Mouse (Mus musculus): ENCODE measurements at regions not wholly inside any gene's neighbourhood (a gene's known extent, or its start where the extent isn't known, plus 50 kb on each side); places are given as distances from the start of the nearest gene placed in this dataset.
A peak's percentile ranks its signal among the peaks of the same experiment; 100 is the strongest.

DNA sequence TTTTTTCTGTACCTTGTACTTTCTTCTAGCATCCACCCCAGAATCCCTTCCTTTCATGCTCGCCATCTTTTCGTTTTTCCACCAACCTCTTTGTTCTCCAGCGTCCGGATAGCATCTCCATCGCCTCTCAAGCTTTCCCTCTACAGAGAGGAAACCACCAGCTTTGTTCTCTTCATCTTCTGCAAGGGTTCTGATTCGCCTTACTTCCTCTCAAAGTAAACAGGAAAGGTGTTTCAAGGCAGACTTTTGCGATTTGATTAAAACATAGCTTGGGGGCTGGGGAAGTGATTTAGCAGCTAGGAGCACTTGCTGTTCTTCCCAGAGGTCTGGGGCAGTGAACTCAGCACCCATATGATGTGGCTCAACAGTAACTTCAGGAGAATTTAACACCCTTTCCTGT lies 71.4 kb downstream of the Emp1 start:
- DNase-seq = no peak

DNA sequence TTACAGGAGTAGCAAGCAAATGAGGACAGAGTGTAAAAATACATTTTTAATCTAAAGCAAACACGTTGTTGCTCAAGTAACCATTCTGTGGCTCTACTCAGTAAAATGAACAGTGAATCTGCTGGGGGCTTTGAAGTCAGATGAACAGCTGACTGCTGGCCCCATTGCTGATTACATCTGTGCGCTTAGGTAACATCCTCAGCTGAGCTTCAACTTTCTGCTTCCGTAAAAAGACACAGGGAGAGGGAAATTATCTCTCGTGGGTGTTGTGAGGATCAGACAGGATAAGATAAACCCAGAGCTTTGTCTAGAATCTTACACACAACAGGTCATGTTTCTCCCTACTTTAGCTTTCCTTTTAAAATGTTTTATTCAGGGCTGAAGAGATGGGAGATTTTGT lies 74.0 kb downstream of the Emp1 start:
- DNase-seq = no peak

DNA sequence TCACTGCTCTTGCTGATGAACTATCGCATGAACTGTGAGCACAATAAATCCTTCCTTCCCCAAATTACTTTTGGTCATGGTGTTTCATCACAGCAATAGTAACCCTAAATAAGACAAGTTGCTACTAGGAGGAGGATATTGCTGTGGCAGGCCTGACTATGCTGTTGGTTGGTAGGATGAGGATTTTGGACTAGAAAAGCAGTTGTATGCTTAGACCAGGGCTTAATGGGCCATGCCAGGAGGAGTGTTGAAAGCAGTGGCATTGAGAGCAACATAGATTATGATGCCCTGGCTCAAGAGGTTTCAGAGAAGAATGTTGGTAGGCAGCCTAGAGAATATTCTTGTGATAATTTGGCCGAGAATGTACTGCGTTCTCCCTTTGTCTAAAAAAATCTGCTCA lies 75.9 kb downstream of the Emp1 start:
- DNase-seq = no peak

DNA sequence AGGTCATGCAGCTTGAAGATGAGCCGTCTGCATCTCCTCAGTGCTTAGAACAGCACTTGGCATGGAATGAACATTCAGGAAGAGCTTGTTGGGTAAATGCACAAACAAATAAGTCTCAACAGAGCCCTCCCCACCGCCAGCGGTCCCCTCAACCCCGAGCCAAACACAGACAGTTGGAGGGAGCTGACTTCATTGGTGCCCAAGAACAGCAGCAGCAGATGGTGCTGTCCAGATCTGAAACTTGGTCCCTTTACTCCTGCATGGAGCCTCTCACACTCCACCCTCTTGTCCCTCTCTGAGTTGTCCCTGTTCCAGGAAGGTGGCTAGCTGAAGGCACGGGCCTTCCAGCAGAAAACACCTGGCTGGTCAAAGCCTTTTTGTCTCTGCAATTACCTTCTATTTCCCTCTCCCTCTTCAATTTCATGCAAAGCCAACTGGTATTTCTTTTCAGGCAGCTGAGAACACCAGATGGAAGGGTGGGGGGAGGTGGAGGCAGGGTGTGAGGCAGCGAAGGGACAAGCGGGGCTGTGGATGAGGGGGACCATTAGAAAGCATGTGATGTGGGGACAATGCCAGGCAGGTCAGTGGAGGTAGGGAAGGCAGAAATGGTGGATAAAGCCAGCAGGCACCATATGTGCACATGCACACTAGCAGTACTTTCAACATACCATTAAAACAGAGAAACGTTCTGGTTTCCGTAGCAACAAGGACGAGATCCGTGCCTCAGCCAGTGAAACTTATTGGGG lies 79.0 kb downstream of the Emp1 start:
- DNase-seq = no peak

DNA sequence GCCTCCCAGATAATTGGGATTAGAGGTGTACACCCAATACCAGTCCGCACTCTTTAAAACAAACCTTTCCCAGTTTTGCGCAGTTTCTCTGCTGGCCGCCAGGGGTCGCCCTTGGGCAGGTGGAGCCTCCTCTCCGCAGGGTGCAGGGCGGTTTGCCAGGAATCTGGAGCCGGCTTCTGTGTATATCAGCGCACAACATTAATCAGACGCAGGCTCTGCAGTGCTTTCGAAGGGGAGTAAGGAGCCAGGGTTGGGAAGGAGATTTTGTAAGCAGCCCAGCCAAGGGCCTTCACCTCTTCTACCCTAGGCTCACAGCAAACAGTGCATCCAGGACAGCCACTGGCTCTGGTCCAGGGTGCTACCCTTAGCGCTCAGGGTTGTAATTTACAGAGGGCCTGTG lies 82.3 kb downstream of the Emp1 start:
- DNase-seq = peak; percentile 89

DNA sequence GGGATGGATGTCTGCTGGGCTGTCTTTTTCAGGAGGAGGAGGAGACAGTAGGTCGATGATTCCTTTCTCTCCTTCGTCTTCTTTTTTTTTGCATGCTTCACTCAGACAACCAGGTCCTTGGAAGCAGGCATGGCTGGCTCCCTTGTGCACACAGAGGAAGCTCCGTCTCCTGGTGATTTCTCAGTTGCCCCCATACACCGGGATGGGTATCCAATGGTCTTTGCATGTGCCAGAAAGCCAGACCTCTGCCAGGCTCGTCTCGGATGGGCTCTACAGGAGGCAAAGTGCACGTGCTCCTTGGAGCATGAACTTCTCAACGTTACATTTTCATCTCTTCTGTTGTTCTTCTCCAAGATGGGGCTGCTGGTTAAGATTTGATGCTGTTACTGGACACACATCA lies 82.7 kb downstream of the Emp1 start:
- no peak for DNase-seq

DNA sequence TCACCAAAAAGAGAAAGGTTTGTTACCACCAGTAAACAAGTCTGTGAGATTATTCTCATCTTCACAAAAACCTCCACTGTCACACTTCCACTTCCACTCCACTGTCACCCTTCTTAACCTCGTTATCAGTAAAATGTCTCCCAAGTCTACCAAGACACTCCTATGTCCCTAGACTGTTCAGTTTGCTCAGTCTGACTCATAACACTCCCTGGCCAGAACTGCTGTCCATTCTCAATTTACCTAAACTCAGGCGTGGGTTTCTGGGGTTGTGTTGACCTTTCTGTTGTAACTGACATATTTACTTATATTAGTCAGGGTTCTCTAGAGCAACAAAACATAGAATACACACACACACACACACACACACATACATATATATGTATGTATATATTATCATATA lies 85.5 kb downstream of the Emp1 start:
- no peak for DNase-seq

DNA sequence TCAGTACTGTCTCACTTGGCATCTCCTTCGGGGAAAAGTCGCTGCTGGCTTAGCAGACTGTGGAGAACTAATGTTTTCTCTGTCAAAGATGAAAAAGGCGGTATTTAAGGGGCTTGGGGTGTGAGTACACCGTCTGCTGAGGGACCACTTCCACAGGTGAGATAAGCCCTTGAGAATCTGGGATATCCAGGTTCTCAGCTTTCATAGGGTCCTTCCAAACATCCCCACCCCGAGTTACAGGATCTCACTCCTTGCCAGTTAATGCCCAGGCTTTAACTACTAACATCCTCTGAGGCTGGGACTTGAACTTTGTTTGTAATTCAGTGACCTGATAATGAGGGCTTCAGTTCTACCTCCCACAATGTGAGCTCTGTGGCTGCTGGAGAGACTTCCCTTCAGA lies 86.9 kb downstream of the Emp1 start:
- DNase-seq = no peak

DNA sequence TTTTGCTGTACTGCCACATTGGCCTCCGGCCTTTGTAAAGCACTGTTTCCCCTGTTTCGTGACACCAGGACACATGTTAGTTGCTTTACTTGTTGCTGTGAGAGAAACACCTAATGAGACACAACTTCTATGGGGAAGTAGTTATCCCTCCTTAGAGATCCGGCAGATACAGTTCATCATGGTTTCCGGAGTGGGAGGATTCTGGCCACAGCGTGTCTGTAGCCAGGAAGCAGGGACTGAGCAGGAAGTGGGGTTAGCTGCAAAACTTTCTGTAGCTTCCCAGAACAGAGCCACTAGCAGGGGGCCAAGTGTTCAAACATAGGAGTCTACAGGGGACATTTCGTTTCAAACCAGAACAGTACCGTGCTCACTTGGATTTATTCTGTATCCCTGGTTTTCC lies 88.2 kb downstream of the Emp1 start:
- no peak for DNase-seq

DNA sequence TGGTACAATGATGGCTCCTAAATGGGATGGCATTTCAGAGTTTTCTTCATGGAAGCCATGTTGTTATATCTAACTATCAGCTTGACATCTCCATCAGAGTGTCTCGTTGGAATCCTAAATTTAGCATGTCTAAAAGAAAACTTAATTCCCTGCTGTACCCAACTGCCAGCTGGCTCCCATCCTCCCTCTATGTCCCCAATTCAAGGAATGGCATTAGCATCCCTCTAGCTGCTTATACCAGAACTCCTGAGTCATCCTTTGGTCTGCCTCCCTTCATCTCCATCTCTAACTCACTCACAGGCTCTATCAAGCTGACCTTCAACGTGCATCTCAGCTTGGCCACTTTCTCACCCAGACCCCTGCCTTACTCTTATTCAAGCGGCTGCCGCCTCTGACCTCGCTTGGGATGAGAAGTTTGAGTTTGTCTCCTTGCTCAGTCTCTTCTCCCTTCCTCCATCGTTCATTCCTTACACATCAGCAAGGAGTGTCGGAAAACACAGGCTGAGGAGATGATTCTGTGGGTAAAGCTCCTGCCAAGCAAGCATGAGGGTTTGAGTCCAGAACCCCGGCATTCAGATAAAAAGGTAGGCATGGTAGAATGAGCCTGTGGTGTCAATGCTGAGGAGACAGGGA lies 88.9 kb downstream of the Emp1 start:
- DNase-seq = no peak

DNA sequence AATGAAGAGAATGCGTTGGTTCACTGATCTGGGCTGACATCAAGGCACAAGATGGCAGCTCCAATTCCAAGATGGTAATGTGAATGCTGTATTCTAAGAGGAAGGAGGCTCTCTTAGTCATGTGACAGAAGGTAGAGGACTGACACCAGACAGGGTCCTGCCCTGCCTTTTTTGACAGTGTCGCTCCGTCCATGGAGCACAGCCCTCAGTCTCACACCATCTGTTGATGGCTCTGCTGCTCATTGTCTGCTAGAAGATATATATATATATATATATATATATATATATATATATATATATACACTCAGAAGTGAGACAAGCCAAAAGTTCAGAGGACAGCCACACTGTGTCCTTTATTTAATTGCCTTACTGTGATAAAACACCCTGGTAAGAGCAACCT lies 90.7 kb downstream of the Emp1 start:
- no peak for DNase-seq

DNA sequence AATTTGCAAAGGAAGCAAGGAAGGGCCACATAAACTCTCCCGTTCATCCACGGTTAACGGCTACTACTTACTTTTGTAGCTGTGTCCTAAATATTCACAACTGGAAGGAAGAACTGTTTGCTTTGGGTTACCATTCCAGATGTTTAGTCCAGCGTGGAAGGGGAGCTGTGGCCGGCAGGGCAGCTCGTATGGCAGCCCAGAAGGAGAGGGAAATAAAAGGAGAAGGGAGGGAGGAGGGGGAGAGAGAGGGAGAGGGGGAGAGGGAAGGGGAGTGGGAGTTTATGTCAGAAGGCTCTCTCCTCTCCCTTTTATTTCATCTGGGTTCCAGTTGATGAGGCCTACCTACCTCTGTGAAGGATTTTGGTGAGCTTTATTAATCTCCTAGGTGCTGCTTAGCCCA lies 110.2 kb downstream of the Emp1 start:
- DNase-seq = no peak

DNA sequence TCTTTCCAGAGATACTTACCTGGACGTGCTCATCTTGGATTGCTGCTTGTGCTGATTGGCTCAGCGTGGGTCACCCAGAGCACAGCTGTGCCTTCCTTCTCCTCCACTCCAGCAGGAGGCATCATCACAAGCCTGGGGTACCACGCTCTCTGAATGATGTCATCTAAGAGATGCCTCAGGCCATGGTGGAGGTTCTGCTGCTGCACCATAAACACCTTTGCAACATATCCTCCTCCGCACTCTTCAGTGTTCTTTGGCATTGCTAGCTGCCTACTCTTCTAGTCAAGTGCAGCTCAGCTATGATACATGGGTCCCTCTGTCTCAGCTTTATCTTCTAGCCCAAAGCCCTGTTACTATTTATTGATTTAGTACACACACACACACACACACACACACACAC lies 110.8 kb downstream of the Emp1 start:
- DNase-seq = no peak

DNA sequence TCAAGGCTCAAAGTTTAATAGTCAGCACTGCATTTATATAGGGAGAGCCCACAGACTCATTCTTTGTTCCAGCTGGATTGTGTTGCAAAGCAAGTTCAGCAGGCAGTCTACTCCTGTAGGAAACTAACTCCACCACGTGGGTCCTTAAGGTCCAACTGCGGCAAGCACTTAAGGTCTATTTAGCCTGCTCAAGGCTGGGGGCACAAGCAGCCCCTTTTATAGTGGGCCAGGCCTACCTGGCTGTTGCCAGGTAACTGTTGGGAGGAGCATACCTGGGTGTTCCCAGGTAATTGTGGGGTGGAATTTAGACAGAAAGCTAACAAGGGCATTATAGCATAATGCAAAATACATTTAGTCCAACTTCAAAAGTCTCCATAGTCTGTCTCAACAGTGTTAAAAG lies 126.5 kb downstream of the Emp1 start:
- no peak for DNase-seq

DNA sequence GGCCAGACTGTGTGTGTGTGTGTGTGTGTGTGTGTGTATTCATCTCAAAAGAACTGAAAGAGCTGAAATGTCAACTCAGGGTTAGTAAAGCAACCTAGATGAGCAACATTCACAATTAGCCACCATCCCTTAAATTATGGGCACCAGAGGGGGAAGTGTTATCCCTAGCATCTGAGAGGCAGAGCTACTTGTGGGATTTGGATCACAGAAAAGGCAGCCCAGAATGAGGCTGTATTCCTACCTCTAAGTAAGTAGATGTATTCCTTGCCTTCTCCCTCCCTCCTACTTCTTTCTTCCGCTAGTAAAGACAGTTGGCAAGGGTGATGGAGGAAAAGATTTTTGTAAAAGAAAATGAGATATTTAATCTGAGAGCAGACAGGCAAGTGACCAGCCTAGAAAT lies 131.6 kb downstream of the Emp1 start:
- DNase-seq = no peak

DNA sequence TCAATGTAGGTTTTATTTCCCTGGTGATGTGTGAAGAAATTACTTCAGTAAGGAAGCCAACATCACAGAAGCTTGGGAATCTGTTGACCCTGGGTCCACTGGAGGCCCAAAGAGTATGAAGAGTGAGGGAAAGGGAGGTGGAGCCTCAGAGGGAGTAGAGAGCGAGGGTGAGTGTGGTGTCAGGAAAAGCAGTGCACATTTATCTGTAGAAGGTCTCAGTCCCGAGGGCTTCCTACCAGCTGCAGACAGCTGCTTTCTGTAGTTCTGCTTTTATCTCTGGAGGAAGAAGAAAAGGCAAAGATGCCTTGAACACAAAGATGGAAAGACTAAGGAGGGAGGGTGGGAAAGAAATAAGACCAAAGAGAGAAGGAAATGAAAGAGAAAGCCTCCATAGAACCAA lies 133.5 kb downstream of the Emp1 start:
- DNase-seq = peak; percentile 2

DNA sequence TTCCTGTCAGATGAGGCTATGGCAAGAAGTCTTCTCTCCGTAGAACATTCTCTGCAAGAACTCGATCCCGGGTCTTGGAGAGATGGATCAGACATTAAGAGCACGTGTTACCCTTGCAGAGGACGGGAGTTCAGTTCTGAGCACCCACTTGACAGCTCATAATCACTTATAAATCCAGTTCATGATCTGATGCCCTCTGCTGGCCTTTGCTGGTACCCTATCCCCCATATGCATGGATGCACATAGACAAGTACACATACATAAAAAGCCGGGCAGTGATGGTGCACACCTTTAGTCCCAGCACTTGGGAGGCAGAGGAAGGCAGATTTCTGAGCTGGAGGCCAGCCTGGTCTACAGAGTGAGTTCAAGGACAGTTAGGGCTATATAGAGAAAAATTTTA lies 136.2 kb downstream of the Emp1 start:
- no peak for DNase-seq

DNA sequence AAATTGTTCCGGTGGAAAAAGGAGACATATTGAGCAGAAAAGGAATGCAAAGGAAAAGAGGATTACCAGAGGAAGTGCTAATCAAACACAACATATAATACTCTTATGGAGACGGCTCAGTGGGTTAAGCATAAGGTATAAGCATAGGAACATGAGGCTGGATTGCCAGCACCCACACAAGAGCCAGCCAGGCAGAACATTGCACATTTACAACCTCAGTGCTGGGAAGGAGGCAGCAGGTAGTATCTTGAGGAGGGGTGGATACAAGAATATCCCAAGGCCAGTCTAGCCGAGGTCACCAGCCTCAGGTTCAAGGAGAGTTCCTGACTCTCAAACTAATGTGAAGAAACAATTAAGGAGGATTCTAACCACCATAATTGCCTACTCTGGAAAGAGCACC lies 138.0 kb downstream of the Emp1 start:
- no peak for DNase-seq

DNA sequence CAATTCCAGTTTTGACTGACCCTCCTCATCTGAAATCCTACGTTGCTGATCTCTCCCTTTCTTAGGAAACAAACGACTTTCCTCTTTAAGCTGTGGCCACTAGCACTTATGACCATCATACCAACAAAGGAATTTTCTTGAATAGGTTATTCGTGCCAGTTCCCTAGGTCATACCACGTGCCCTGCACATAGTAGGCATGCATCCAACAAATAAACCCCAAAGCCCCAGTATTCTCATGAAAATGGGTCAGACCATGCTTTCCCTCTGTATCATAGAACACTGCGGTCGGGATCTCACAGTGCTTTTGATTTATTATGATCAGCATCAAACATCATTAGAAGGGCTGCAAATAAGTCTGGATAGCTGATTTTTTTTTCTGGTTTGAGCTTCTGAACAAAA lies 139.4 kb downstream of the Emp1 start:
- DNase-seq = no peak

DNA sequence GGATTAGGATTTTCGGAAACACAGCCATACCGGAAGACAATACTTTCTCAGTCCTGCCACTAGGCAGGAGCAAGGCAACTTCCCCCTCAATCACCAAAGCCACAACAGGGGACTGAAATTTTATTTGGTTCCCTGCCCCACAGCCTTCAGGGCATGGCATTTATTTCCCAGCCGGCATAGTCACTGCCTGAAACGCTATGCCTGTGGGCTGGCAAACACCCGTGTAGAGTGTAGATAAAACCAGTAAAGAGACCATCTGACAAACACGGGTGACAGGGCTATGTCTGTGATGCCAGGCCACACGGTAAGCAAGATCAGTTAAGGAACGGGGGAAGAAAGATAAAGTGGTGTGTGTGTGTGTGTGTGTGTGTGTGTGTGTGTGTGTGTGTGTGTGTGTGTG lies 140.1 kb downstream of the Emp1 start:
- DNase-seq = no peak

DNA sequence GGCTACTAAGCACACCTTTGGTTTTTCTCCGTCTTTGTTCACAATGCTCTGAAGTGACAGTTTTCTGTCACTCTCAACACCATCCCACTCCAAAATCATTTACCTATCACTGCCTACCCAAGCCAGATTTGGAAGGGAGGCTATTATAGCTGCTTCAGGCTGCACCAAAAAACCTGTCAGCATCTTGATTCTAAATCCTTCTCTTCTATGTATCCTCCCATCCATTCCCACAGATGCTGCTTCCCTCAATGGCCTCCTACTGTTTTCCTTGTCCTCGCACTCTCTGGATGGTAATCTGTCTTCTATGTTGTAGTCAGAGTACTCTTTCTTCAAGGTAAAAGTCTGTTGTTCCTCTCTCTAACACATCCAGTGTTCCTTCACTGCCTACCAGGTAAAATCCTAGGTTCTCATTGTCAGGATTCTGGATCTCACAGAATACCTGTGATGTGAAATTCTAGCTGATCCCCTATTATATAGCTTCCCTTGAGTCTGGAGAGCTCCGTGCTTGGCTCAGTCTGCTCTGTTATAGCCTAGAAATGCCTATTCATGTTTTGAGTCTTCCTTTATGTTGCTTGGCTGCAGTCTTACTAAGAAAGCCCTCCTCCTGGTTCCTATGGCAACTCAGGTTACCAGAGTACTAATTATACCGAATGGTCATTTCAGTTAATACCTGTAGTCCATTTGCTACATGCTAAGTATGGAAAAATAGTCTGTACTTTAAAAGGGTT lies 156.5 kb downstream of the Emp1 start:
- DNase-seq = no peak

DNA sequence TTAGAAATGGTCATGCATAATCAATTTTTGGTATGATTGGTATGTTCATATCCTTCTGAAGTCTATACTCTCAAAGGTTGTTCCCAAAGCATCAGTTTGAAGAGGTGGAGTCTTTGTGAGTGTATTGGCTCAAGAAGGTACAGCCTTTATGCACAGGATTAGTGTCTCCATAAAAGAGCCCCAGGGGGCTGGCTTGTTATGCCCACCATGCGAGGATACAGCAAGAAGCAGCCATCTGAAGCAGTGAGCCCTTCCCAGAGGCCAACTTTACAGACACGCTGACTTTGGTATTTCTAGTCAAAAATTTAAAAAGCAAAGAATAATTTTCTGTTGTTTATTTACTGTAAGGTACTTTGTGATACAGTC lies 157.1 kb downstream of the Emp1 start:
- DNase-seq = no peak

DNA sequence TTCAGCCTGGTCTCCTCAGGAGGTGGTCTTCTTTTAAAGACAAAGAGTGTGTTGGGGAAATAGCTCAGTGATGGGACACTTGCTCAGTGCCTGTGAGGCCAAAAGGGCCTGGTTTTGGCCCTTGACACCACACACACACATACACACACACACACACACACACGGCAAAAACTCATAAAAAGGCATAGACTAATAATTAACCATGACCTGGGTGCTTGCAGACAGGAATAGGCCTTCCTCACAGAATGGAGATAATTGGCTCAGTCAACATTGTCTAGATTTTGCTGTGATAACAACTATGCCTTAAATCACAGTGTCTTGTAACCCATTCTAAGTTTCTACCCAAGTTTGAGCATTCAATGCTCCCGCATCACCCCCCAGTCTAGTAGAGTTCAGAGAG lies 158.5 kb downstream of the Emp1 start:
- DNase-seq = no peak

DNA sequence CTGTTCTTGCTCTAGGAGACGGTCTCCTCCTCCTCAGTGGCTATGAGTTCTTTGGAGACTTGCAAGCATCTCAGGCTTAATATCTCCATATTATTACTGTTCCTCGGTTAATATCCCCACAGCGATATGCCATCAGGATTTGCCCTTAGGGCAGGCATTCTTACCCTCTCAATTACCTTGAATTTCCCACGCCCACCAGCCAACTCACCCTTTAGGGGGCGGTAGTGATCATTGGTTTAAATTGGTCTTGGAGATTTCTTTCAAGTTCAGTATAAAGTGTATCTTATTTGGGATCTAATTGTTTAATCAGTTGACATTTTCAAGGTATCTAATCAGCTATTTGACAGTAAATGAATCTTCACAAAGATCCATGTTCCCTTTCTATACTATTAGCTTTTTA lies 162.5 kb downstream of the Emp1 start:
- no peak for DNase-seq

Data from lung, postnatal 36 days (tissue).